Mouse (Mus musculus) left cerebral cortex, postnatal 25 days (tissue): ENCODE measurements around the gene Atp2b2. TPM values are rescaled to one million over a fixed set of nuclear protein-coding genes. Genes with fewer than 3 reads are reported as not detected.

ENCODE experiments used
- DNase-seq, 2 experiments: peaks; one replicate each; pipeline ENCODE4 v3.0.0; 2022; ENCODE audit warnings: low spot score in 2 of 2, mixed read lengths in 1 of 2
- intact Hi-C: fragments of 180-260 bp; cut with DNase I; formaldehyde crosslinking; loops from one replicate; pipeline ENCODE4 v1.15.1; 2025
- total RNA-seq, 2 experiments: library from RNA; stranded (reverse); gene quantifications; 2 replicates each; pipeline ENCODE4 v1.2.3; 2021

Gene Atp2b2
- 100 to 1,000 TPM; 695 to 754 TPM for total RNA-seq

- DNase-seq: no peak
- intact Hi-C loops: loop anchor here (2.0 kb wide), 2 partner anchors 16 to 28 kb away; no protein-coding TSS in a partner anchor
These were observed at the start of gene Atp2b2 for GRCm38 (mm10) chr6:114042332-114042731. Gene Atp2b2 (minus strand): TSS chr6:114042613.

GRCm38 (mm10) chr6:114089626-114090025 lies 47.2 kb upstream of the Atp2b2 start:
- intact Hi-C loops: loop anchor here (1.0 to 10.0 kb wide), 5 partner anchors 107 to 608 kb away; no protein-coding TSS in a partner anchor
- DNase-seq: peak; percentile 77 to 83

- intact Hi-C loops: loop anchor here (5.0 kb wide), 1 partner anchor 610 kb away; no protein-coding TSS in a partner anchor
- no peak for DNase-seq
These were observed 44.7 kb upstream of the Atp2b2 start for GRCm38 (mm10) chr6:114087106-114087505.

GRCm38 (mm10) chr6:114078556-114078955 lies 36.1 kb upstream of the Atp2b2 start:
- intact Hi-C loops: loop anchor here (5.0 kb wide), 1 partner anchor 441 kb away; the partner anchor contains the start of gene Irak2
- no peak for DNase-seq

- DNase-seq: peak; percentile 78 to 95
- intact Hi-C loops: loop anchor here (5.0 kb wide), 1 partner anchor 439 kb away; the partner anchor contains the start of gene Irak2
These were observed 34.1 kb upstream of the Atp2b2 start for GRCm38 (mm10) chr6:114076560-114076959.

- no peak for DNase-seq
- intact Hi-C loops: loop anchor here (5.0 kb wide), 1 partner anchor 439 kb away; the partner anchor contains the start of gene Irak2
These were observed 33.6 kb upstream of the Atp2b2 start for GRCm38 (mm10) chr6:114076061-114076460.

GRCm38 (mm10) chr6:114074929-114075328 lies 32.5 kb upstream of the Atp2b2 start:
- intact Hi-C loops: loop anchor here (5.0 kb wide), 2 partner anchors 83 to 438 kb away; partner anchors contain the start of gene Irak2
- DNase-seq: peak in 1 of 2 experiments; percentile 29

- no peak for DNase-seq
- intact Hi-C loops: loop anchor here (5.0 kb wide), 1 partner anchor 82 kb away; no protein-coding TSS in a partner anchor
These were observed 31.8 kb upstream of the Atp2b2 start for GRCm38 (mm10) chr6:114074256-114074655.

- DNase-seq: peak; percentile 56 to 72
These were observed 29.2 kb upstream of the Atp2b2 start for GRCm38 (mm10) chr6:114071564-114071963.

GRCm38 (mm10) chr6:114063100-114063499 lies 20.7 kb upstream of the Atp2b2 start:
- DNase-seq: peak in 1 of 2 experiments; percentile 51
- intact Hi-C loops: no loop called here

More at GRCm38 (mm10) chr6:114071564-114071963, 29.2 kb upstream of the Atp2b2 start:
- intact Hi-C loops: loop anchor here (1.0 to 5.0 kb wide), 3 partner anchors 29 to 310 kb away; partner anchors contain the start of gene Atp2b2

GRCm38 (mm10) chr6:114062688-114063087 lies 20.3 kb upstream of the Atp2b2 start:
- intact Hi-C loops: no loop called here
- no peak for DNase-seq

- intact Hi-C loops: loop anchor here (2.0 kb wide), 1 partner anchor 16 kb away; the partner anchor contains the start of gene Atp2b2
These were observed 16.8 kb upstream of the Atp2b2 start for GRCm38 (mm10) chr6:114059206-114059605.

GRCm38 (mm10) chr6:114058030-114058808 lies 15.8 kb upstream of the Atp2b2 start:
- intact Hi-C loops: loop anchor here (2.0 kb wide), 1 partner anchor 15 kb away; the partner anchor contains the start of gene Atp2b2
- peak in 1 of 2 experiments; percentile 75 for DNase-seq

More at GRCm38 (mm10) chr6:114059206-114059605, 16.8 kb upstream of the Atp2b2 start:
- no peak for DNase-seq

GRCm38 (mm10) chr6:114055311-114055710 lies 12.9 kb upstream of the Atp2b2 start:
- no peak for DNase-seq
- intact Hi-C loops: no loop called here

GRCm38 (mm10) chr6:114044962-114045361 lies 2.5 kb upstream of the Atp2b2 start:
- DNase-seq: peak; percentile 63 to 94
- intact Hi-C loops: no loop called here

- peak in 1 of 2 experiments; percentile 45 for DNase-seq
These were observed 423 bp upstream of the Atp2b2 start for GRCm38 (mm10) chr6:114042836-114043235.

GRCm38 (mm10) chr6:114041911-114042284 lies 515 bp downstream of the Atp2b2 start:
- intact Hi-C loops: loop anchor here (2.0 kb wide), 2 partner anchors 17 to 29 kb away; no protein-coding TSS in a partner anchor
- no peak for DNase-seq

More at GRCm38 (mm10) chr6:114042836-114043235, 423 bp upstream of the Atp2b2 start:
- intact Hi-C loops: loop anchor here (2.0 kb wide), 2 partner anchors 16 to 28 kb away; no protein-coding TSS in a partner anchor

- DNase-seq: peak; percentile 55 to 60
These were observed 1.1 kb downstream of the Atp2b2 start for GRCm38 (mm10) chr6:114041097-114041910.

GRCm38 (mm10) chr6:114035704-114036103 lies 6.7 kb downstream of the Atp2b2 start:
- intact Hi-C loops: loop anchor here (2.0 kb wide), 1 partner anchor 101 kb away; no protein-coding TSS in a partner anchor
- peak in 1 of 2 experiments; percentile 94 for DNase-seq

More at GRCm38 (mm10) chr6:114041097-114041910, 1.1 kb downstream of the Atp2b2 start:
- intact Hi-C loops: no loop called here
